Mouse (Mus musculus) MN1 (cell line): ENCODE measurements around the gene Fryl.

ENCODE experiments used
- DNase-seq: peaks from one replicate; pipeline ENCODE4 v3.0.0-alpha.2; 2016; ENCODE audit warnings: low spot score

The Fryl gene

GRCm38 (mm10) chr5:73257096-73257495, 677 bp upstream of the Fryl start:
- peak; percentile 9 for DNase-seq

GRCm38 (mm10) chr5:73255321-73256251, 833 bp downstream of the Fryl start:
- peak; percentile 51 for DNase-seq

- DNase-seq = peak; percentile 7
These were observed 1.8 kb downstream of the Fryl start for GRCm38 (mm10) chr5:73254660-73255059.

GRCm38 (mm10) chr5:73252739-73253138, 3.7 kb downstream of the Fryl start:
- no peak for DNase-seq

- no peak for DNase-seq
These were observed 7.1 kb downstream of the Fryl start for GRCm38 (mm10) chr5:73249341-73249740.

- no peak for DNase-seq
These were observed 8.2 kb downstream of the Fryl start for GRCm38 (mm10) chr5:73248211-73248610.

- DNase-seq = no peak
These were observed 10.0 kb downstream of the Fryl start for GRCm38 (mm10) chr5:73246414-73246813.

- no peak for DNase-seq
These were observed 12.0 kb downstream of the Fryl start for GRCm38 (mm10) chr5:73244403-73244802.

GRCm38 (mm10) chr5:73241966-73242365, 14.5 kb downstream of the Fryl start:
- DNase-seq = no peak

- DNase-seq = no peak
These were observed 15.1 kb downstream of the Fryl start for GRCm38 (mm10) chr5:73241332-73241731.

GRCm38 (mm10) chr5:73240391-73240790, 16.0 kb downstream of the Fryl start:
- DNase-seq = no peak

GRCm38 (mm10) chr5:73236894-73237334, 19.5 kb downstream of the Fryl start:
- DNase-seq = no peak

GRCm38 (mm10) chr5:73235201-73235600, 21.2 kb downstream of the Fryl start:
- DNase-seq = no peak

- DNase-seq = no peak
These were observed 23.2 kb downstream of the Fryl start for GRCm38 (mm10) chr5:73233018-73233881.

- DNase-seq = no peak
These were observed 24.2 kb downstream of the Fryl start for GRCm38 (mm10) chr5:73232267-73232666.

- DNase-seq = no peak
These were observed 24.6 kb downstream of the Fryl start for GRCm38 (mm10) chr5:73231835-73232234.

GRCm38 (mm10) chr5:73230171-73230570, 26.2 kb downstream of the Fryl start:
- DNase-seq = no peak

- no peak for DNase-seq
These were observed 27.0 kb downstream of the Fryl start for GRCm38 (mm10) chr5:73229467-73229866.

GRCm38 (mm10) chr5:73228291-73229049, 27.9 kb downstream of the Fryl start:
- DNase-seq = no peak

GRCm38 (mm10) chr5:73227518-73228101, 28.8 kb downstream of the Fryl start:
- no peak for DNase-seq

GRCm38 (mm10) chr5:73223065-73223464, 33.4 kb downstream of the Fryl start:
- DNase-seq = no peak

GRCm38 (mm10) chr5:73222397-73222796, 34.0 kb downstream of the Fryl start:
- peak; percentile 37 for DNase-seq
